Mouse (Mus musculus) neural tube, embryonic 14.5 days (tissue): Measurements from ENCODE around the gene Lrsam1. TPM values are rescaled to one million over a fixed set of nuclear protein-coding genes. Genes with fewer than 3 reads are reported as not detected.

Experiments
- ATAC-seq: fragments of 200-750 bp; cut with Nextera tagmentation; 2 replicates; pipeline ENCODE4 v1.8.0; 2017; ENCODE audit warnings: low read depth, mild to moderate bottlenecking, moderate TSS enrichment, moderate library complexity
- H3K27ac ChIP-seq: fragments of 300-500 bp; sonication (generic); 2 replicates; pipeline ENCODE4 v1.5.1; 2014; ENCODE audit warnings: low read depth, mild to moderate bottlenecking, control low read depth, low read length, moderate library complexity, mixed read lengths
- H3K27me3 ChIP-seq: fragments of 300-500 bp; sonication (generic); 2 replicates; pipeline ENCODE4 v1.6.1; 2014; ENCODE audit warnings: low read length; ENCODE audit not compliant: control insufficient read depth, insufficient read depth
- H3K36me3 ChIP-seq: fragments of 300-500 bp; sonication (generic); 2 replicates; pipeline ENCODE4 v1.6.1; 2014; ENCODE audit warnings: low read length, mixed read lengths; ENCODE audit not compliant: control insufficient read depth, insufficient read depth
- H3K4me1 ChIP-seq: fragments of 300-500 bp; sonication (generic); 2 replicates; pipeline ENCODE4 v1.6.1; 2014; ENCODE audit warnings: low read length; ENCODE audit not compliant: control insufficient read depth, insufficient read depth
- H3K4me2 ChIP-seq: fragments of 300-500 bp; sonication (generic); 2 replicates; pipeline ENCODE4 v1.6.1; 2014; ENCODE audit warnings: mild to moderate bottlenecking, low read depth, low read length, control low read depth
- H3K4me3 ChIP-seq: fragments of 300-500 bp; sonication (generic); 2 replicates; pipeline ENCODE4 v1.5.1; 2014; ENCODE audit warnings: low read depth, low read length, control low read depth, mixed read lengths
- H3K9ac ChIP-seq: fragments of 300-500 bp; sonication (generic); replicated peaks from 2 replicates; pipeline ENCODE4 v1.6.1; 2014; ENCODE audit warnings: low read depth, mild to moderate bottlenecking, control low read depth, low read length, mixed read lengths
- H3K9me3 ChIP-seq: fragments of 300-500 bp; sonication (generic); 2 replicates; pipeline ENCODE4 v1.6.1; 2016; ENCODE audit warnings: low read length; ENCODE audit not compliant: control insufficient read depth
- WGBS: fragments of 180-500 bp; shearing (Covaris S2); extraction: QIAGEN DNeasy Blood & Tissue Kit; methylation state at CpG from one replicate; pipeline ENCODE4 v1.1.7; 2014; 5-methylcytosine and 5-hydroxymethylcytosine counted together
- polyA plus RNA-seq: library from polyadenylated mRNA; unstranded; fragments of >200 nt; fragmentation: Nextera tagmentation; extraction: Ambion mirVana; gene quantifications from 2 replicates; pipeline ENCODE4 v1.2.1, GENCODE M21; 2014

Lrsam1 gene
- polyA plus RNA-seq, 1 experiment from 2014 or later, result 19.3 TPM

DNA sequence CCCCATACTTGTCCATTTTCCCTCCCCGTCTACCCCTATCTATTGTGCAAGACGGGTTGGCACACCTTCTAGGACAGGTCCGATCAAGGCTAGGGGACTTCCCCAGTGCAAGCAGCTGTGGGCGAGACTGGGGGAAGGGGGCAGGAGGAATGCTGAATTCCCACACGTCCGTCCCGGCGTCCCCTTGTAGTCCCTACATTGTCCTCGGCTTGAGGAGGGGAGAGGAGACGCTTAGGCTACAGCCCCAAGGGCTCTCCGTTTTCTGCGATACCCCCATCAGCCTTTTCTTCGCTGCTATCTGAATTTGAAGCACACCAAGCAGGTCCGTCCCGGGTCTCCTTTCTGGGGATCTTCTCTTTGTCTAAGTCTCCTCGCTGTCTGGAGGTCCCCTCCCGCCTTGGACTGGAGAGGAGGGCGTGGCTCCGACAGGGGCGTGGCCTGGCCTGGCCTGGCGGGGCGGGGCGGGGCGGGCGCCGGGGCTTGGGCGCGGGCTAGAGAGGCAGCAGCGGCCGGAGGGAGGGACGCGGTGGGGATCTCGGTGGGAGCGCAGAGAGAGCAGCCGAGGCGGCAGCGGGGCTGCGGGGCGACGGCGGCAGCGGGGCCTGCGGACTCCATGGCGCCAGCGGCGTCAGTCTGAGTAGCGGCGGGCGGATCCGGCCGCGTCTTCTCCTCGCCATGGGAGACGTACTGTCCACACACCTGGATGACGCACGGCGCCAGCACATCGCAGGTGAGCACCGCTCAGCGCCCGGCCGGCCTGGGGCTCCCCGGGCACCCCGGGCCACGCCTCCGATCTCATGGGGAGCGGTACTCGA, 85.5 kb downstream of the Lrsam1 start, which contains the start of gene Fam129b:
Fam129b (plus strand) TSS at position 440 of the 815 bp plus-strand sequence.
- Histone ChIP-seq H3K4me2 (peak within 1 kb of the TSS; percentile 85), H3K9ac (peak within 1 kb of the TSS; percentile 97), H3K27me3 (no peaks in the 10 kb centered on the region), H3K36me3 (no peaks in the 10 kb centered on the region), H3K4me3 (peak within 1 kb of the TSS; percentile 67), H3K9me3 (no peaks in the 10 kb centered on the region), H3K4me1 (peaks cover 28% of the 10 kb centered on the region), H3K27ac (peak within 1 kb of the TSS; percentile 92)
- WGBS, result under 1% methylated on average over 60 of the region's 68 CpGs
- ATAC-seq, result peak; percentile 90

Other genes starting within 250 kb of the Lrsam1 start
- 54.4 and 57.5 TPM in 2 replicates for gene Cdk9, start 248.5 kb downstream of the Lrsam1 start, polyA plus RNA-seq
- 41.2 and 51.2 TPM in 2 replicates for gene Sh2d3c, start 240.6 kb downstream of the Lrsam1 start, polyA plus RNA-seq
- gene 6330409D20Rik, start 220.6 kb downstream of the Lrsam1 start, polyA plus RNA-seq, result 3.9 TPM in 2 replicates
- 56.0 and 57.6 TPM in 2 replicates for gene Tor2a, start 204.4 kb downstream of the Lrsam1 start, polyA plus RNA-seq
- 0.36 and 0.82 TPM in 2 replicates for gene Ttc16, start 186.0 kb downstream of the Lrsam1 start, polyA plus RNA-seq
- gene Ptrh1, start 185.8 kb downstream of the Lrsam1 start, polyA plus RNA-seq, result 3.7 and 4.8 TPM in 2 replicates
- gene Cfap157, start 177.2 kb downstream of the Lrsam1 start, polyA plus RNA-seq, result 0.48 TPM in 2 replicates
- 290 and 312 TPM in 2 replicates for gene Stxbp1, start 114.4 kb downstream of the Lrsam1 start, polyA plus RNA-seq
- 11.8 and 18.3 TPM in 2 replicates for gene Fam129b, start 85.5 kb downstream of the Lrsam1 start, polyA plus RNA-seq
- 99.4 and 113 TPM in 2 replicates for gene Rpl12, start 55 bp downstream of the Lrsam1 start, polyA plus RNA-seq
- 17.6 and 21.2 TPM in 2 replicates for gene Slc2a8, start 20.5 kb upstream of the Lrsam1 start, polyA plus RNA-seq
- 57.1 and 65.7 TPM in 2 replicates for gene Garnl3, start 170.0 kb upstream of the Lrsam1 start, polyA plus RNA-seq